Mouse (Mus musculus) embryonic facial prominence, embryonic 11.5 days (tissue): ENCODE measurements around the gene Aco2. TPM values are rescaled to one million over a fixed set of nuclear protein-coding genes. Genes with fewer than 3 reads are reported as not detected.

Experiments used
- polyA plus RNA-seq: library from polyadenylated mRNA; unstranded; fragments of >200 nt; fragmentation: Nextera tagmentation; extraction: Ambion mirVana; gene quantifications from 2 replicates; pipeline ENCODE4 v1.2.1, GENCODE M21; 2014

Aco2 gene
- polyA plus RNA-seq, 1 experiment from 2014 or later: 144 TPM

Other genes with a start within 250 kb of the Aco2 start
- 21.3 and 21.7 TPM in 2 replicates for gene L3mbtl2, start 208.4 kb upstream of the Aco2 start, polyA plus RNA-seq
- gene Chadl, start 175.0 kb upstream of the Aco2 start, polyA plus RNA-seq: 2.6 and 3.0 TPM in 2 replicates
- 39.2 and 42.2 TPM in 2 replicates for gene Zc3h7b, start 127.3 kb upstream of the Aco2 start, polyA plus RNA-seq
- 121 and 126 TPM in 2 replicates for gene Rangap1, start 126.8 kb upstream of the Aco2 start, polyA plus RNA-seq
- gene Tef, start 69.9 kb upstream of the Aco2 start, polyA plus RNA-seq: 11.4 and 13.1 TPM in 2 replicates
- 10.7 and 11.1 TPM in 2 replicates for gene Tob2, start 13.5 kb upstream of the Aco2 start, polyA plus RNA-seq
- 194 and 213 TPM in 2 replicates for gene Phf5a, start 398 bp upstream of the Aco2 start, polyA plus RNA-seq
- 60.3 and 63.5 TPM in 2 replicates for gene Polr3h, start 53.9 kb downstream of the Aco2 start, polyA plus RNA-seq
- 5.5 and 8.4 TPM in 2 replicates for gene Csdc2, start 64.5 kb downstream of the Aco2 start, polyA plus RNA-seq
- gene Pmm1, start 88.6 kb downstream of the Aco2 start, polyA plus RNA-seq: 19.9 and 21.3 TPM in 2 replicates
- gene 1700029P11Rik, start 108.2 kb downstream of the Aco2 start, polyA plus RNA-seq: not detected in 2 replicates
- 91.5 and 94.4 TPM in 2 replicates for gene Xrcc6, start 115.5 kb downstream of the Aco2 start, polyA plus RNA-seq
- 26.9 and 31.6 TPM in 2 replicates for gene Desi1, start 161.6 kb downstream of the Aco2 start, polyA plus RNA-seq
- 342 and 357 TPM in 2 replicates for gene Snu13, start 175.3 kb downstream of the Aco2 start, polyA plus RNA-seq
- 0.06 TPM in 1 of 2 replicates, not detected in the other for gene 4930407I10Rik, start 186.8 kb downstream of the Aco2 start, polyA plus RNA-seq
- gene Mei1, start 197.7 kb downstream of the Aco2 start, polyA plus RNA-seq: not detected in 2 replicates